Mouse (Mus musculus): ENCODE measurements around the gene Josd1. TPM values are rescaled to one million over a fixed set of nuclear protein-coding genes. Genes with fewer than 3 reads are reported as not detected.

Gene Josd1
- polyA plus RNA-seq, 1 experiment from 2014 or later = 22.8 TPM

DNA sequence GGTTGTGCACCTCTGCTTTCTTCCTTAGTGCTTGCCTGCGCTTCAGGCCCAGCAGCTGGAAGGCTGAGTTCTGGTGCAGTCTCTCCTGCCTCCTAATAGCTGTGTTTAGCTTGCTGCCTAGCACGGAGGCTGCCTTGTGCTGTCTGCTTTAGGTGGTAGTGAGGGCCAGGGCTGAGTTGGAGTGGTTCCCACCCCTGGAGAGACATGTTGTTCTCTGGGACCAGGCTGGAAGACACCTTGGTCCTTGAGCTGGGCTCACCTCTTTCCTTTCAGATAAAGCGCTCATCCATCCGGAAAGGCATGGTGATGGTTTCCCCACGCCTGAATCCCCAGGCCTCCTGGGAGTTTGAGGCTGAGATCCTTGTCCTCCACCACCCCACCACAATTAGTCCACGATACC, 29.0 kb upstream of the Josd1 start:
- Histone ChIP-seq H3K9me3 (no peaks in the 10 kb centered on the region), H3K27ac (no peak overlapping the region), H3K4me2 (no peak overlapping the region), H3K4me1 (no peaks in the 10 kb centered on the region), H3K4me3 (no peak overlapping the region), H3K9ac (no peak overlapping the region), H3K36me3 (replicated peaks) (peaks cover 55% of the 10 kb centered on the region), H3K27me3 (replicated peaks) (no peaks in the 10 kb centered on the region)
- ATAC-seq (replicated peaks) = no peak
- 83% methylated on average over 6 of the region's 6 CpGs for WGBS

DNA sequence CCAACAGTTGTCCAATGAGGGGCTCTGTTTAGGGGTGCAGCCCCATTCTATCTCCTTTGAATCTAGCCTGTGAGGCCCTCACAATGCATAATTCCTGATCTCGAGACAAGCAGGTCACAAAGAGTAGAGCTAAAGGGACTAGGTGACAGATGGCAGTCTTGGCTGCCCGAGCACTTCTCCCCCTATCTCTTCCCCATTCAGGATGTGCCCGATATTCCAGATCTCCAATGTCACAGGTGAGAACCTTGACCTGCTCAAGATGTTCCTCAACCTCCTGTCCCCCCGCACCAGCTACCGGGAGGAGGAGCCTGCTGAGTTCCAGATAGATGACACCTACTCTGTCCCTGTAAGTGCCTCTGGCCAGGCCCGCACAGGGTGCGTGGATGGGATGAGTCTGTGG, 27.9 kb upstream of the Josd1 start:
- no peak overlapping the region for H3K4me2 ChIP-seq
- 96% methylated on average over 7 of the region's 7 CpGs for WGBS
- ATAC-seq (replicated peaks) = no peak
- no peaks in the 10 kb centered on the region for H3K9me3 ChIP-seq
- peaks cover 59% of the 10 kb centered on the region for H3K36me3 ChIP-seq (replicated peaks)
- H3K27ac ChIP-seq = no peak overlapping the region
- no peaks in the 10 kb centered on the region for H3K27me3 ChIP-seq (replicated peaks)
- no peak overlapping the region for H3K4me3 ChIP-seq
- H3K9ac ChIP-seq = no peak overlapping the region
- no peaks in the 10 kb centered on the region for H3K4me1 ChIP-seq

DNA sequence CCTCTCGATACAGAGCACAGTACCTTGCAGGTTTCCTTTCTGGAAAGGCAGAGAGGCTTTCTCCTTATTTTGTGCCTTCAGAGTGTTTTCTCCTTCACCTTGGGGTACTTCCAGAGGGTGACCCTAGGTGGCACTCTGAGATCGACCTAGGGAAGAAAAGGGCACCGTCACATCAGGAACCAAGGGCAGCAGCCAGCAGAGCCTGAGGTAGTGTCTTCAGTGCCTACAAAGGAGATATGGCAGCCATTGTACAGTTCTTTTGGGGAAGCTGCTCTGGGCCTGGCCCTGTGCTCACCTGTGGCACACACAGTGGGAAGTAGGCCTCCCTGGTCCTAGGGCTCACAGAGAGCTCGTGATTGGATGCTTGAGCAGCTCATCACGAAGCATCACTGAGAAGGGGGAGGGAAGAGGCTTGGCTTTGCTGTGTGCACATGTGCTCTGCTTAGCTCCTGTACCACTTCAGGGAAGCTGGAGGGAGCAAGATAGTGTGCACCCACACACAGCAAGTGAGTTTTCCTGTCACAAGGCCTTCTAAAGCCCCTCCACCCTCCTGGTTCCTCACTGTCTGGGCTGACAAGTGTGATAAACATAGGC, 20.6 kb upstream of the Josd1 start:
- Histone ChIP-seq H3K27ac (no peak overlapping the region), H3K9me3 (no peaks in the 10 kb centered on the region), H3K9ac (no peak overlapping the region), H3K27me3 (replicated peaks) (no peaks in the 10 kb centered on the region), H3K4me1 (no peaks in the 10 kb centered on the region), H3K4me3 (no peak overlapping the region), H3K36me3 (replicated peaks) (peaks cover 20% of the 10 kb centered on the region), H3K4me2 (no peak overlapping the region)
- WGBS = 93% methylated on average over 5 of the region's 5 CpGs
- ATAC-seq (replicated peaks) = no peak

DNA sequence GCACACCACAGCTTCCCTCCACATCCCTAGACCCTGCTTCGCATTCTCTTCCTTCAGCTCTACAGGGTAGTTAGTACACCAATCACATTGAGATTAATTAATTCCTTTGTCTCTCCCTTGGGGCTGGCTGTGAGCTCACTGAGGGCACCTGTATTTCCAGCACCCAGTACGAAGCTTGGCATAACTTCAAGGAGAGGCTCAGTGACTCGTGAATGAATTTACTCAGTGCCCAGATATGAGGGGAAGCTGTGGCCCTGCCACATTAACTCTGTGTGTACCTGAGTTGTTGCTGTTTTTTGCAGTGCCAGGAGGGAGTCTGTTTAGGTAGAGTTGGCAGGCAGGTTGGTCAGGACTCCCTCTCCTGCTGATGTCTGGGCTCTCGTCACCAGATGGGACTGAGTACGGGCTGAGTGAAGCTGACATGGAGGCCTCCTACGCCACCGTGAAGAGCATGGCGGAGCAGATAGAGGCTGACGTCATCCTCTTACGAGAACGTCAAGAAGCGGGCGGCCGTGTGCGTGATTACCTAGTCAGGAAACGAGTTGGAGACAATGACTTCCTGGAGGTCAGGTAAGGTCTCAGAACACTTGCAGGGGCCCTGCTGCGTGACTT, 19.0 kb upstream of the Josd1 start:
- H3K36me3 ChIP-seq (replicated peaks) = peaks cover 8% of the 10 kb centered on the region

DNA sequence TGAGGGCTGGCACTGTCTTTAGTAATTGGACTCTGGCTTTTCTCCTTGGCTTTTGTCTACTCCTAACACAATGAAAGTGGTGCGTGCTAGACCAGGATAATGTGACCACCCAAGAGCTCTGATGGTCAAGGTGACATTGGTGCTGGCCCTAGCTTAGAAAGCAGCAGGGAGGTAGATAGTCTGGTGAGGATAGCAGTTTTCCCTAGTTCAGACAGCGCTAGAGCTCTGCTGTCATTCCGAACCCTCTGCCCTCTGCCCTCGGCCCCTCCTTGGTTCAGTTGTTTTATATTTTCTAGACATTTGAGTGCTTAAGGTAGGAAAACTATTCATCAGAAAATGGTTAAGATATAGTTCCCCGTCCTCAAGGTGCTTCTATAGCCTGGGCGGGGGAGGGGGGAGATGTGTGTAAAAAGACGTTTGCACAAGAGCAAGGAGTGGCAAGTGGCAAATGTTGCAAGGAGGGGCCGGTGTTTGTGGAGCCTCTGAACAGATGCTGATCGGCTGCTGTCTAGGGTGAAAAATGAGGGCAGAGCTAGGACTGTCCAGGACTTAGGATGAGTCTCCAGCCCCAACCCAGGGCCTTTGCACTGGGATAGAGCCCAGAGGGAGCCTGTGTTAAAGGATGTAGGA, 10.0 kb upstream of the Josd1 start:
- peaks cover 12% of the 10 kb centered on the region for H3K4me1 ChIP-seq
- 84% methylated on average over 9 of the region's 9 CpGs for WGBS
- H3K9me3 ChIP-seq = no peaks in the 10 kb centered on the region

More for the DNA sequence above, 19.0 kb upstream of the Josd1 start:
- H3K4me1 ChIP-seq = no peaks in the 10 kb centered on the region
- H3K4me2 ChIP-seq = no peak overlapping the region
- H3K27ac ChIP-seq = no peak overlapping the region
- no peak for ATAC-seq (replicated peaks)
- H3K9ac ChIP-seq = no peak overlapping the region
- no peak overlapping the region for H3K4me3 ChIP-seq
- H3K9me3 ChIP-seq = no peaks in the 10 kb centered on the region
- WGBS = 92% methylated on average over 17 of the region's 17 CpGs
- H3K27me3 ChIP-seq (replicated peaks) = no peaks in the 10 kb centered on the region

DNA sequence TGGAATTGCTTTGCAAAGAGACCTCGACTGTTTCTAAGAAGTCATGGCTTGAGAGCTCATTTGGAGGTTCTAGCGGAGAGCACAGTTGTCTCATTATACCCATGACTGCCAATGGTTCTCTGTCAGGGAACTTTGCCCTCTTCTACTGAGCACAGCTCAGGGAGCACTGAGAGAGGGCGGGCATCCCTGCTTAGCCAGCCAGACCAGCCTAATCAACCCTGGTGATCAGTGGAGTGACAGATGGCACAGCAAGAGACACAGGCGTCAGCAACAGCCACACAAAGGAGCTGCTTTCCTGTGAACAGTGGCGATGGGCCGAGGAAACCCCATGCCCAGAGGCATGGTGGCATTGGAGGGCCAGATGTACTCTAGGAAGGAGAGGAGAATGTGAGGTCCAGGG, 9.3 kb upstream of the Josd1 start:
- peak overlapping the region; percentile 45; the same call in 1 of the 2 replicates for H3K27ac ChIP-seq
- no peaks in the 10 kb centered on the region for H3K27me3 ChIP-seq (replicated peaks)
- H3K4me3 ChIP-seq = no peak overlapping the region
- no peak for ATAC-seq (replicated peaks)
- H3K9ac ChIP-seq = no peak overlapping the region
- H3K36me3 ChIP-seq (replicated peaks) = no peaks in the 10 kb centered on the region; the same call in 1 of the 2 replicates
- 67% methylated on average over 6 of the region's 6 CpGs for WGBS
- H3K4me1 ChIP-seq = peaks cover 19% of the 10 kb centered on the region
- no peaks in the 10 kb centered on the region for H3K9me3 ChIP-seq
- no peak overlapping the region for H3K4me2 ChIP-seq

More for the DNA sequence above, 10.0 kb upstream of the Josd1 start:
- Histone ChIP-seq H3K9ac (no peak overlapping the region), H3K4me3 (no peak overlapping the region), H3K4me2 (no peak overlapping the region), H3K27me3 (replicated peaks) (no peaks in the 10 kb centered on the region), H3K27ac (peak overlapping the region; percentile 45; the same call in 1 of the 2 replicates), H3K36me3 (replicated peaks) (no peaks in the 10 kb centered on the region; the same call in 1 of the 2 replicates)
- no peak for ATAC-seq (replicated peaks)

DNA sequence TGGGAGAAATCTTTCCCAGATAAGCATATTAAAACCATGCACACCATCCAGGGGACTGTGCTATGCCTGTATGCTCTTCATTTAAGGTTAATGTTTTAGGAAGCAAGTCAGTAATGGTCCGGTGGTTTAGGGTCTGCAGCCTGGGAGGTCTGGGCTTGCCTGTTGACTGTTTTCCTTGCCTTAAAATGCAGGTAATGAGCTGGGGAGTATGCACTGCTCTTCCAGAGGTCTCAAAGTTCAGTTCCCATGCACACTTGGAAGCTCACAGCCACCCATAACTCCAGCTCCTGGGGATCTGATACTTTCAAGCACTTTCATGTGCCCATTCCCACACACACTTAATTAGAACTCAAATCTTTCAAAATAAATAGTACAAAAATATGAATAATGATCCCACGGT, 8.8 kb upstream of the Josd1 start:
- Histone ChIP-seq H3K4me3 (no peak overlapping the region), H3K36me3 (replicated peaks) (no peaks in the 10 kb centered on the region; the same call in 1 of the 2 replicates), H3K9me3 (no peaks in the 10 kb centered on the region), H3K4me2 (no peak overlapping the region), H3K4me1 (peaks cover 24% of the 10 kb centered on the region), H3K9ac (no peak overlapping the region), H3K27me3 (replicated peaks) (no peaks in the 10 kb centered on the region), H3K27ac (no peak overlapping the region)
- 97% methylated on average over 2 of the region's 2 CpGs for WGBS
- ATAC-seq (replicated peaks) = no peak

DNA sequence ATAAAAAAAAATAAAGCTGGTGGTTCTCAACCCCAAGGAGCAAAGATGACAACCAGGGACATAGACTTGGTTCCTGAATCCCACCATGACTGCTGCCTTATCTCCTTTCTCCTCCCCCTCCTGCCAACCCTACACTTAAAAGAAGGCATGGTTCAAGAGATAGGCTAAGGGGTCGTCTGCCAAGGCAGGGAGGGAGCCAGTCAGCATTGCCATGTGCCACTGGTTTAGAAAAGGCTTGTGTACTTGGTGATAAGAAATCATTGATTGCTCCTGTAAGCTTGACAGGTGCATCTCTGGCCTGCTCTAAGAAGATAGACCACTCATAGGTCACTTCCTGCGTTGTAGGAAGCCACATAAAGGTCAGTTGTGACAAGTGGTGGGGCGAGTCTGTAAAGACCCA, 7.8 kb upstream of the Josd1 start:
- Histone ChIP-seq H3K4me3 (no peak overlapping the region), H3K9me3 (no peaks in the 10 kb centered on the region), H3K36me3 (replicated peaks) (no peaks in the 10 kb centered on the region; the same call in 1 of the 2 replicates), H3K4me2 (no peak overlapping the region), H3K27me3 (replicated peaks) (no peaks in the 10 kb centered on the region), H3K9ac (no peak overlapping the region), H3K27ac (no peak overlapping the region), H3K4me1 (peaks cover 25% of the 10 kb centered on the region)
- ATAC-seq (replicated peaks) = no peak
- 79% methylated on average over 3 of the region's 3 CpGs for WGBS

DNA sequence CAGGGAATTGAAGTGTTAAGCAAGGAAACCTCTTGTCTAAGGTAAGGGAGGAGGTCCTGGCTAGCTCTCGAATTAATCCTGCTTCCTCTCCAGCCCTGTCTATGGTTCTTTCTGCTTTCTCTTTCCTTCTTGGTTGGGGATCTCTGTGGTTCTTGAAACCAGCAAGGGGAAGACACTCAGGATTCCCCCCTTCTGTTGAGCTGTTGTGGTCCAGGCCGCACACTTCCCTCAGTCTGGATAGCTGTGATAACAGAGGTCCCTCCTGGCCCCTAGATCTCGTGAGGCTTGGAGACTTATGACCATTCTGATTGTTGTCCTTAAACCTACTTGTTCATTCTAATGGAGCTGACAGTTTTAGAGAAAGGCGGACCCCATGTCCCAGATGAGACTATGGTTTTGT, 6.8 kb upstream of the Josd1 start:
- no peak for ATAC-seq (replicated peaks)
- H3K4me2 ChIP-seq = no peak overlapping the region
- no peaks in the 10 kb centered on the region for H3K9me3 ChIP-seq
- no peak overlapping the region for H3K4me3 ChIP-seq
- H3K27me3 ChIP-seq (replicated peaks) = no peaks in the 10 kb centered on the region
- no peak overlapping the region for H3K27ac ChIP-seq
- no peak overlapping the region for H3K9ac ChIP-seq
- H3K36me3 ChIP-seq (replicated peaks) = no peaks in the 10 kb centered on the region; the same call in 1 of the 2 replicates
- WGBS = 91% methylated on average over 4 of the region's 4 CpGs
- peaks cover 31% of the 10 kb centered on the region for H3K4me1 ChIP-seq

DNA sequence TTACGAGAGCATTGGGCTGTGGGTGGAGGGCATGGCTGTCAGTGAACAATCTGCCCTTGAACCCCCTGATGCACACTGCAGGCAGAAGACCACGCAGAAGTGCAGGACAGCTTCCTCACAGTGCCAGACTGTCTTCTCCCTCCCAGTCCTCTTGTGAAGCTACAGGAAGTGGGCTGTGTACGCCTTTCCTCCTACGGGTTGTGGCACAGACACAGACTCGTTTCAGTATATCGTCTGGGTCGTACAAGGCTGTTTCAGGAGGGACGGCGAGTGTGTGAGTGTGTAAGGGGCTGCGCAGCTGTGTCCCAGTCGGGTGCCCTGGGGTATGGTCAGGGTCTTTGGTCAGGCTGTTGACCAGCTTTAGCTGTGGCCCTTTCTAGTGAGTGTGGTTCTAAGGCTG, 6.0 kb upstream of the Josd1 start:
- H3K27ac ChIP-seq = no peak overlapping the region
- ATAC-seq (replicated peaks) = no peak
- H3K4me2 ChIP-seq = no peak overlapping the region
- H3K9ac ChIP-seq = no peak overlapping the region
- H3K4me3 ChIP-seq = no peak overlapping the region
- no peaks in the 10 kb centered on the region for H3K27me3 ChIP-seq (replicated peaks)
- H3K9me3 ChIP-seq = no peaks in the 10 kb centered on the region
- peaks cover 33% of the 10 kb centered on the region for H3K4me1 ChIP-seq
- no peaks in the 10 kb centered on the region; the same call in 1 of the 2 replicates for H3K36me3 ChIP-seq (replicated peaks)
- 90% methylated on average over 11 of the region's 11 CpGs for WGBS

DNA sequence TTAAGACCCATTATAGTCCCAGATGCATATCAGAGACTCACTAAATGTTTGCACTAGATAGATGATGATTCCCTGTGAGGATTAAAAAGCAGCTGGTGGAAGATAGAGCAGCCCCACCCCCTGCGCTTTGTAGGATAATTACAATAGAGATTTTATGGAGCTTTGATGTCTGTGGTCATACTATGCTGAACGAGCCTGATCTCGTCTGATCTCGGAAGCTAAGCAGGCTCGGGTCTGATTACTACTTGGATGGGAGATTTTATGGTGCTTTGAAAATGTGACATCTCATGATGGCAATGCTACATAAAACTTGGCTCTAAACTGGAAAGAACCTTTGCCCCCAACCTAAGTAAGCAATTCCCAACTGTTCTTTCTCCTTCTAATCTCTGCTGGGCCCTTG, 4.6 kb upstream of the Josd1 start:
- H3K4me1 ChIP-seq = peaks cover 39% of the 10 kb centered on the region
- ATAC-seq (replicated peaks) = no peak
- H3K9me3 ChIP-seq = no peaks in the 10 kb centered on the region
- peak overlapping the region; percentile 93; the same call in 1 of the 2 replicates for H3K4me2 ChIP-seq
- no peaks in the 10 kb centered on the region for H3K27me3 ChIP-seq (replicated peaks)
- no peak overlapping the region for H3K4me3 ChIP-seq
- H3K36me3 ChIP-seq (replicated peaks) = no peaks in the 10 kb centered on the region; the same call in 1 of the 2 replicates
- 71% methylated on average over 5 of the region's 5 CpGs for WGBS
- H3K9ac ChIP-seq = no peak overlapping the region
- H3K27ac ChIP-seq = no peak overlapping the region

DNA sequence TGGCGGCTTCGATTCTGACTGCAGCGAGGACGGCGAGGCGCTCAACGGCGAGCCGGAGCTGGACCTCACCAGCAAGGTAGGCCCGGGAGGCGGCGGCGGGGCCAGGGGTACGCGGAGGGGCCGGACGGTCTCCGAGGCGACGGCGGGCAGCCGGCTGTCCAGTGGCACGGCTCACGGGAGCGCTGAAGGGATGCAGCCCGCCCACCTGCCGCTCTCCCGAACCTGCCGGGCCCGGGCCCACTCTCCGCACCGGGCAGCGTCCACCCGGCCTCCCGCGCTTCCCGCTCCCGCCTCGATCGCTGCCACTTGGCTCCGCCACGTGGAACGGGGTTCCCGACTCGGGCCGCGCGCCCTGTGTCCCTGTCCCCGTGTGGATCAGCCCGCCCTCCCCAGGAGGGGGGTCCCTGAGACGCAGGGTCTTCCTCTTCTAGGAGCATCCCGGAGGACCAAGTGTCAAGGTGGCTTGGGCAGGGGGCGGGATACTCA, 3.3 kb upstream of the Josd1 start:
- ATAC-seq (replicated peaks) = peak; percentile 40
- peak overlapping the region; percentile 86 for H3K4me3 ChIP-seq
- under 1% methylated on average over 52 of the region's 53 CpGs for WGBS
- peak overlapping the region; percentile 88 for H3K27ac ChIP-seq
- H3K9ac ChIP-seq = peak overlapping the region; percentile 77
- peak overlapping the region; percentile 93 for H3K4me2 ChIP-seq
- H3K9me3 ChIP-seq = no peaks in the 10 kb centered on the region
- no peaks in the 10 kb centered on the region; the same call in 1 of the 2 replicates for H3K36me3 ChIP-seq (replicated peaks)
- H3K4me1 ChIP-seq = peaks cover 39% of the 10 kb centered on the region
- H3K27me3 ChIP-seq (replicated peaks) = no peaks in the 10 kb centered on the region
